Comparison of ENCODE assay signal across 12 mouse cellular contexts in genomic region chr1:136958185-136958584, GRCm38 (mm10). TPM values are rescaled to one million over a fixed set of nuclear protein-coding genes. Genes with fewer than 3 reads are reported as not detected.
DNase-seq lines count a peak whose midpoint lies in the region; ATAC-seq and TF ChIP-seq lines count a peak whose summit lies in the region.
"Had no signal": no experiment of that assay in that cellular context is flagged by ENCODE, and none has a peak within 500 bp of the region (broad histone marks: within the 10 kb centered on the region; RNA-seq: fewer than 3 reads in every experiment).

No protein-coding gene starts in this region.

- WGBS in midbrain, embryonic 10.5 days: under 1% methylated on average over 12 of the region's 13 CpGs
- WGBS in midbrain, embryonic 15.5 days: 1% methylated on average over 7 of the region's 13 CpGs
- under 1% methylated on average over 13 of the region's 13 CpGs for WGBS in forebrain, postnatal 0 days
- WGBS in liver, embryonic 11.5 days: 7% methylated on average over 12 of the region's 13 CpGs
- WGBS in small intestine, adult 2 months: 2% methylated on average over 13 of the region's 13 CpGs

- TF ChIP-seq CTCF in forebrain, postnatal 0 days (IDR thresholded peaks at IDR 0.05; ENCODE audit: low read depth): no peak
- TF ChIP-seq CTCF in small intestine, adult 2 months (IDR thresholded peaks at IDR 0.05; ENCODE audit: extremely low read depth, insufficient read length, insufficient replicate concordance, low read depth, low read length): no peak

- H3K9ac ChIP-seq in midbrain, embryonic 15.5 days: no peak overlapping the region
- H3K9ac ChIP-seq in forebrain, postnatal 0 days: no peak overlapping the region
- H3K9ac ChIP-seq in liver, embryonic 11.5 days (ENCODE audit: low read depth, low read length): no peak overlapping the region

- H3K27ac ChIP-seq in midbrain, embryonic 10.5 days (replicated peaks): peak overlapping the region; percentile 23; the same call in 1 of the 2 replicates
- no peak overlapping the region for H3K27ac ChIP-seq in midbrain, embryonic 15.5 days
- H3K27ac ChIP-seq in forebrain, postnatal 0 days (ENCODE audit: low read depth, low read length): no peak overlapping the region
- peak overlapping the region; percentile 62 for H3K27ac ChIP-seq in liver, embryonic 11.5 days (ENCODE audit: low read depth, low read length)
- peak overlapping the region; percentile 85 for H3K27ac ChIP-seq in small intestine, adult 2 months (ENCODE audit: insufficient read depth, low read depth, low read length)

- no peaks in the 10 kb centered on the region for H3K36me3 ChIP-seq in midbrain, embryonic 10.5 days
- H3K36me3 ChIP-seq in midbrain, embryonic 15.5 days (replicated peaks): no peaks in the 10 kb centered on the region
- H3K36me3 ChIP-seq in forebrain, postnatal 0 days (ENCODE audit: insufficient read depth): no peaks in the 10 kb centered on the region
- no peaks in the 10 kb centered on the region for H3K36me3 ChIP-seq in liver, embryonic 11.5 days (ENCODE audit: control insufficient read depth, insufficient read depth, low read length)
- H3K36me3 ChIP-seq in small intestine, adult 2 months (ENCODE audit: control insufficient read depth, insufficient read depth, low read length): no peaks in the 10 kb centered on the region

- no peak; the same call in 1 of the 2 replicates for ATAC-seq in midbrain, embryonic 15.5 days (replicated peaks)
- peak; percentile 25; the same call in 1 of the 2 replicates for ATAC-seq in forebrain, postnatal 0 days
- peak; percentile 22; the same call in 1 of the 2 replicates for ATAC-seq in liver, embryonic 11.5 days (replicated peaks; ENCODE audit: low FRiP score)
- ATAC-seq in erythroid progenitor cell, adult 5-6 weeks (replicated peaks; ENCODE audit: low FRiP score, poor library complexity, severe bottlenecking): no peak
- ATAC-seq: Patski had no signal

- TF ChIP-seq POLR2A in small intestine, adult 2 months (IDR thresholded peaks at IDR 0.05; ENCODE audit: low read depth, low read length): no peak

- no peaks in the 10 kb centered on the region for H3K9me3 ChIP-seq in midbrain, embryonic 10.5 days (replicated peaks)
- no peaks in the 10 kb centered on the region for H3K9me3 ChIP-seq in midbrain, embryonic 15.5 days
- H3K9me3 ChIP-seq in forebrain, postnatal 0 days (ENCODE audit: low read length): no peaks in the 10 kb centered on the region
- no peaks in the 10 kb centered on the region for H3K9me3 ChIP-seq in liver, embryonic 11.5 days (ENCODE audit: control insufficient read depth, low read length)

- H3K4me2 ChIP-seq in midbrain, embryonic 15.5 days: no peak overlapping the region; the same call in 1 of the 2 replicates
- H3K4me2 ChIP-seq in forebrain, postnatal 0 days (ENCODE audit: low read depth): no peak overlapping the region
- peak overlapping the region; percentile 61 for H3K4me2 ChIP-seq in liver, embryonic 11.5 days

- H3K4me3 ChIP-seq in midbrain, embryonic 10.5 days: peak overlapping the region; percentile 36
- H3K4me3 ChIP-seq in midbrain, embryonic 15.5 days: no peak overlapping the region
- no peak overlapping the region for H3K4me3 ChIP-seq in forebrain, postnatal 0 days (ENCODE audit: low read depth, low read length)
- peak overlapping the region; percentile 33 for H3K4me3 ChIP-seq in liver, embryonic 11.5 days (ENCODE audit: low read depth, low read length)
- H3K4me3 ChIP-seq in small intestine, adult 2 months (ENCODE audit: low read depth, low read length): peak overlapping the region; percentile 62

- peak; percentile 51 for DNase-seq in midbrain, embryonic 10.5 days (ENCODE audit: low spot score)
- no peak for DNase-seq in forebrain, postnatal 0 days
- DNase-seq in liver, embryonic 11.5 days (ENCODE audit: low spot score): no peak
- DNase-seq in adrenal gland, adult (ENCODE audit: inconsistent age in 2 of 2, low spot score in 1 of 2): no peak
- no peak for DNase-seq in adrenal gland, adult 2 months
- DNase-seq: kidney, adult 18-20 months; lung, postnatal 10 days; thymus, postnatal 36 days had no signal

- peaks cover 22% of the 10 kb centered on the region for H3K4me1 ChIP-seq in midbrain, embryonic 10.5 days
- peaks cover 10% of the 10 kb centered on the region for H3K4me1 ChIP-seq in midbrain, embryonic 15.5 days
- no peaks in the 10 kb centered on the region for H3K4me1 ChIP-seq in forebrain, postnatal 0 days (ENCODE audit: insufficient read depth)
- H3K4me1 ChIP-seq in liver, embryonic 11.5 days (replicated peaks; ENCODE audit: control insufficient read depth, insufficient read depth, low read length): no peaks in the 10 kb centered on the region
- H3K4me1 ChIP-seq in small intestine, adult 2 months (ENCODE audit: control insufficient read depth, insufficient read depth, insufficient read length, low read length): peaks cover 2% of the 10 kb centered on the region

- peaks cover 75% of the 10 kb centered on the region for H3K27me3 ChIP-seq in midbrain, embryonic 10.5 days (ENCODE audit: low read depth, poor library complexity, severe bottlenecking)
- H3K27me3 ChIP-seq in midbrain, embryonic 15.5 days (replicated peaks): peaks cover 38% of the 10 kb centered on the region
- peaks cover 37% of the 10 kb centered on the region for H3K27me3 ChIP-seq in forebrain, postnatal 0 days (ENCODE audit: insufficient read depth, low read length)
- peaks cover 49% of the 10 kb centered on the region for H3K27me3 ChIP-seq in liver, embryonic 11.5 days (replicated peaks; ENCODE audit: control insufficient read depth, insufficient read depth, low read length)
- no peaks in the 10 kb centered on the region for H3K27me3 ChIP-seq in small intestine, adult 2 months (ENCODE audit: control insufficient read depth, insufficient read depth, low read length)

RNA-seq across cellular contexts. Expression of gene Nr5a2, which starts 2.1 kb away (rescaled TPM):
- 0.20 and 0.27 TPM in 2 replicates for polyA plus RNA-seq in midbrain, embryonic 10.5 days (2016; fragmentation: Nextera tagmentation; extraction: Ambion mirVana)
- polyA plus RNA-seq in midbrain, embryonic 15.5 days (2015; fragmentation: Nextera tagmentation; extraction: Ambion mirVana): 1.1 and 1.5 TPM in 2 replicates
- 0.54 and 0.57 TPM in 2 replicates for total RNA-seq in forebrain, postnatal 0 days (2014; rRNA removed)
- polyA plus RNA-seq in forebrain, postnatal 0 days (2015; fragmentation: Nextera tagmentation; extraction: Ambion mirVana): 0.13 TPM in 2 replicates
- 4.9 and 5.3 TPM in 2 replicates for polyA plus RNA-seq in liver, embryonic 11.5 days (2014; fragmentation: Nextera tagmentation; extraction: Ambion mirVana)
- 4.7 and 9.4 TPM in 2 replicates for polyA plus RNA-seq in small intestine, adult 2 months (2012; rRNA removed)
- not detected in 2 replicates for total RNA-seq in erythroid progenitor cell, adult 5-6 weeks (2015; ENCODE audit: low replicate concordance)
- total RNA-seq in erythroid progenitor cell, adult 5-6 weeks (2017; ENCODE audit: low replicate concordance): not detected in 2 replicates
- total RNA-seq in adrenal gland, adult 2 months (2021): 1 to 10 TPM; 1.3 to 1.7 TPM
- 0.69 and 1.2 TPM in 2 replicates for polyA plus RNA-seq in adrenal gland, adult 2 months (2012; rRNA removed)

Comparison
In these comparisons a context has a peak if more than half of its experiments do, and no peak if none do; other contexts are left out.
1. H3K27ac ChIP-seq: peak in midbrain, embryonic 10.5 days (single experiment), liver, embryonic 11.5 days (single experiment) and small intestine, adult 2 months (single experiment); none in midbrain, embryonic 15.5 days (single experiment) and forebrain, postnatal 0 days (single experiment).
2. H3K4me3 ChIP-seq: peak in midbrain, embryonic 10.5 days (single experiment), liver, embryonic 11.5 days (single experiment) and small intestine, adult 2 months (single experiment); none in midbrain, embryonic 15.5 days (single experiment) and forebrain, postnatal 0 days (single experiment).
3. ATAC-seq: peak in forebrain, postnatal 0 days (single experiment) and liver, embryonic 11.5 days (single experiment); none in midbrain, embryonic 15.5 days (single experiment) and erythroid progenitor cell, adult 5-6 weeks (single experiment).